Mouse (Mus musculus) right cerebral cortex, adult 2 months (tissue): ENCODE measurements around the gene Gm37240.

Experiments
- DNase-seq, 2 experiments: peaks; one replicate each; pipeline ENCODE4 v3.0.0; 2021 to 2022; ENCODE audit warnings: low spot score in 2 of 2

Gm37240 gene

GRCm38 (mm10) chr3:85339926-85340325, 547.4 kb downstream of the Gm37240 start:
- DNase-seq: no peak

GRCm38 (mm10) chr3:85339269-85339820, 548.0 kb downstream of the Gm37240 start:
- DNase-seq: no peak

- no peak for DNase-seq
These were observed 548.6 kb downstream of the Gm37240 start for GRCm38 (mm10) chr3:85338755-85339095.

GRCm38 (mm10) chr3:85337881-85338754, 549.2 kb downstream of the Gm37240 start:
- no peak for DNase-seq

- no peak for DNase-seq
These were observed 551.8 kb downstream of the Gm37240 start for GRCm38 (mm10) chr3:85335517-85335916.

GRCm38 (mm10) chr3:85332276-85332675, 555.0 kb downstream of the Gm37240 start:
- DNase-seq: no peak

GRCm38 (mm10) chr3:85318256-85318655, 569.1 kb downstream of the Gm37240 start:
- no peak for DNase-seq

- DNase-seq: no peak
These were observed 570.0 kb downstream of the Gm37240 start for GRCm38 (mm10) chr3:85317306-85317705.

- DNase-seq: peak; percentile 56 to 66
These were observed 572.4 kb downstream of the Gm37240 start for GRCm38 (mm10) chr3:85314961-85315360.

GRCm38 (mm10) chr3:85313646-85314255, 573.6 kb downstream of the Gm37240 start:
- no peak for DNase-seq

- DNase-seq: no peak
These were observed 576.1 kb downstream of the Gm37240 start for GRCm38 (mm10) chr3:85311176-85311575.

- DNase-seq: peak; percentile 80 to 82
These were observed 576.8 kb downstream of the Gm37240 start for GRCm38 (mm10) chr3:85310401-85310989.

- DNase-seq: peak in 1 of 2 experiments; percentile 47
These were observed 578.1 kb downstream of the Gm37240 start for GRCm38 (mm10) chr3:85309168-85309567.

GRCm38 (mm10) chr3:85308706-85309105, 578.6 kb downstream of the Gm37240 start:
- DNase-seq: no peak

GRCm38 (mm10) chr3:85301851-85302250, 585.5 kb downstream of the Gm37240 start:
- DNase-seq: no peak

- DNase-seq: no peak
These were observed 586.0 kb downstream of the Gm37240 start for GRCm38 (mm10) chr3:85301336-85301735.

- DNase-seq: no peak
These were observed 587.4 kb downstream of the Gm37240 start for GRCm38 (mm10) chr3:85299649-85300550.

GRCm38 (mm10) chr3:85295229-85295628, 592.1 kb downstream of the Gm37240 start:
- DNase-seq: peak; percentile 54 to 67

GRCm38 (mm10) chr3:85287627-85288026, 599.7 kb downstream of the Gm37240 start:
- DNase-seq: peak in 1 of 2 experiments; percentile 33

GRCm38 (mm10) chr3:85284483-85284882, 602.8 kb downstream of the Gm37240 start:
- no peak for DNase-seq

GRCm38 (mm10) chr3:85282816-85283215, 604.5 kb downstream of the Gm37240 start:
- no peak for DNase-seq
